Mouse (Mus musculus) MEL (cell line): ENCODE results near the gene Ncf2. TPM values are rescaled to one million over a fixed set of nuclear protein-coding genes. Genes with fewer than 3 reads are reported as not detected.

Experiments used
- DNase-seq: peaks from one replicate; pipeline ENCODE4 v3.0.0; 2011; ENCODE audit warnings: low read depth, low spot score
- H3K27ac ChIP-seq: 2 replicates; pipeline ENCODE4 v1.5.1; 2012; ENCODE audit warnings: low read depth, mild to moderate bottlenecking, control low read depth, low read length, moderate library complexity; ENCODE audit not compliant: control insufficient read depth
- H3K27me3 ChIP-seq, 2 experiments: fragments of 150-350 bp in 1 of 2; sonication (generic) in 1 of 2; 2 replicates each; pipeline ENCODE4 v1.6.1; 2012; ENCODE audit warnings: low read length in 2 of 2, mild to moderate bottlenecking in 2 of 2, improper control_type of control experiment in 1 of 2, moderate library complexity in 1 of 2; ENCODE audit not compliant: insufficient read depth in 2 of 2, control insufficient read depth in 1 of 2
- H3K36me3 ChIP-seq, 2 experiments: 2 replicates each; pipeline ENCODE4 v1.6.1; 2012 to 2014; ENCODE audit warnings: low read length in 2 of 2, improper control_type of control experiment in 1 of 2, inconsistent platforms in 1 of 2, mild to moderate bottlenecking in 1 of 2; ENCODE audit not compliant: insufficient read depth in 2 of 2, control insufficient read depth in 1 of 2
- H3K4me1 ChIP-seq, 2 experiments: fragments of 150-350 bp in 1 of 2; sonication (generic) in 1 of 2; 2 replicates each; pipeline ENCODE4 v1.6.1; 2012; ENCODE audit warnings: low read length in 2 of 2, improper control_type of control experiment in 1 of 2, mild to moderate bottlenecking in 1 of 2; ENCODE audit not compliant: insufficient read depth in 2 of 2, control insufficient read depth in 1 of 2
- H3K4me3 ChIP-seq, 2 experiments: fragments of 150-350 bp in 1 of 2; sonication (generic) in 1 of 2; 2 replicates each; pipeline ENCODE4 v1.5.1; 2012; ENCODE audit warnings: low read depth in 2 of 2, low read length in 2 of 2, mild to moderate bottlenecking in 2 of 2, moderate library complexity in 2 of 2, control low read depth in 1 of 2, improper control_type of control experiment in 1 of 2; ENCODE audit not compliant: control insufficient read depth in 1 of 2, insufficient read depth in 1 of 2
- H3K79me2 ChIP-seq: 2 replicates; pipeline ENCODE4 v1.6.1; 2012; ENCODE audit warnings: mild to moderate bottlenecking, low read length, moderate library complexity; ENCODE audit not compliant: control insufficient read depth, poor library complexity, insufficient read depth
- H3K9ac ChIP-seq: 2 replicates; pipeline ENCODE4 v1.6.1; 2012; ENCODE audit warnings: low read depth, mild to moderate bottlenecking, control low read depth, low read length, moderate library complexity; ENCODE audit not compliant: control insufficient read depth, poor library complexity, severe bottlenecking
- H3K9me3 ChIP-seq: fragments of 150-350 bp; sonication (generic); replicated peaks from 2 replicates; pipeline ENCODE4 v1.6.1; 2012; ENCODE audit warnings: mild to moderate bottlenecking, low read length, improper control_type of control experiment, moderate library complexity; ENCODE audit not compliant: insufficient read depth
- BHLHE40 ChIP-seq: IDR thresholded peaks from 2 replicates; pipeline ENCODE4 v1.6.1; 2012; ENCODE audit warnings: low read depth, mild to moderate bottlenecking, inconsistent platforms, low read length, improper control_type of control experiment, borderline replicate concordance
- CHD1 ChIP-seq: IDR thresholded peaks from 2 replicates; pipeline ENCODE4 v1.6.1; 2012; ENCODE audit warnings: low read depth, mild to moderate bottlenecking, inconsistent platforms, low read length, improper control_type of control experiment
- CHD2 ChIP-seq: IDR thresholded peaks from 2 replicates; pipeline ENCODE4 v1.6.1; 2011; ENCODE audit warnings: low read length, improper control_type of control experiment
- CTCF ChIP-seq, 3 experiments: IDR thresholded peaks in 2 of 3; conservative IDR thresholded peaks in 1 of 3; 2 replicates each; pipeline ENCODE4 v1.5.1; 2011 to 2012; ENCODE audit warnings: low read length in 3 of 3, low read depth in 2 of 3, mild to moderate bottlenecking in 2 of 3, improper control_type of control experiment in 1 of 3, inconsistent platforms in 1 of 3, mixed read lengths in 1 of 3, moderate library complexity in 1 of 3; ENCODE audit not compliant: control insufficient read depth in 1 of 3, insufficient read depth in 1 of 3, poor library complexity in 1 of 3, severe bottlenecking in 1 of 3
- E2F4 ChIP-seq: IDR thresholded peaks from 2 replicates; pipeline ENCODE4 v1.6.1; 2011; ENCODE audit warnings: low read depth, low read length, improper control_type of control experiment, borderline replicate concordance
- EP300 ChIP-seq, 2 experiments: IDR thresholded peaks; 2 replicates each; pipeline ENCODE4 v1.6.1; 2011; ENCODE audit warnings: improper control_type of control experiment in 2 of 2, low read length in 2 of 2, low read depth in 1 of 2, mild to moderate bottlenecking in 1 of 2
- ETS1 ChIP-seq: IDR thresholded peaks from 2 replicates; pipeline ENCODE4 v1.6.1; 2012; ENCODE audit warnings: low read depth, mild to moderate bottlenecking, inconsistent platforms, low read length, improper control_type of control experiment, moderate library complexity
- GABPA ChIP-seq: IDR thresholded peaks from 2 replicates; pipeline ENCODE4 v1.6.1; 2012; ENCODE audit warnings: low read depth, mild to moderate bottlenecking, inconsistent platforms, low read length, improper control_type of control experiment, moderate library complexity
- HCFC1 ChIP-seq: IDR thresholded peaks from 2 replicates; pipeline ENCODE4 v1.6.1; 2012; ENCODE audit warnings: low read depth, mild to moderate bottlenecking, inconsistent platforms, low read length, improper control_type of control experiment, moderate library complexity
- JUND ChIP-seq: IDR thresholded peaks from 2 replicates; pipeline ENCODE4 v1.6.1; 2011; ENCODE audit warnings: low read depth, mild to moderate bottlenecking, improper control_type of control experiment, low read length
- MAX ChIP-seq: IDR thresholded peaks from 2 replicates; pipeline ENCODE4 v1.6.1; 2011; ENCODE audit warnings: low read length, improper control_type of control experiment
- MYB ChIP-seq: IDR thresholded peaks from 2 replicates; pipeline ENCODE4 v1.6.1; 2011; ENCODE audit warnings: mild to moderate bottlenecking, low read depth, low read length, improper control_type of control experiment
- NELFE ChIP-seq: IDR thresholded peaks from 2 replicates; pipeline ENCODE4 v1.6.1; 2011; ENCODE audit warnings: low read depth, low read length, improper control_type of control experiment
- NRF1 ChIP-seq: IDR thresholded peaks from 2 replicates; pipeline ENCODE4 v1.6.1; 2014; ENCODE audit warnings: low read depth, mild to moderate bottlenecking, inconsistent platforms, low read length, improper control_type of control experiment, moderate library complexity; ENCODE audit not compliant: poor library complexity, insufficient read depth, severe bottlenecking
- RCOR1 ChIP-seq: IDR thresholded peaks from 2 replicates; pipeline ENCODE4 v1.6.1; 2012; ENCODE audit warnings: low read depth, mild to moderate bottlenecking, inconsistent platforms, low read length, improper control_type of control experiment
- SIN3A ChIP-seq: IDR thresholded peaks from 2 replicates; pipeline ENCODE4 v1.6.1; 2012; ENCODE audit warnings: low read length, improper control_type of control experiment, inconsistent platforms
- SMC3 ChIP-seq: IDR thresholded peaks from 2 replicates; pipeline ENCODE4 v1.6.1; 2011; ENCODE audit warnings: low read depth, low read length, improper control_type of control experiment
- TCF12 ChIP-seq: IDR thresholded peaks from 2 replicates; pipeline ENCODE4 v1.6.1; 2014; ENCODE audit warnings: low read depth, mild to moderate bottlenecking, inconsistent platforms, low read length, improper control_type of control experiment, moderate library complexity
- USF1 ChIP-seq: IDR thresholded peaks from 2 replicates; pipeline ENCODE4 v1.6.1; 2014; ENCODE audit warnings: low read depth, mild to moderate bottlenecking, inconsistent platforms, low read length, improper control_type of control experiment, moderate library complexity
- USF2 ChIP-seq, 2 experiments: IDR thresholded peaks; 2 replicates each; pipeline ENCODE4 v1.6.1; 2011 to 2012; ENCODE audit warnings: improper control_type of control experiment in 2 of 2, low read length in 2 of 2, borderline replicate concordance in 1 of 2, inconsistent platforms in 1 of 2, low read depth in 1 of 2, mild to moderate bottlenecking in 1 of 2; ENCODE audit not compliant: insufficient read depth in 1 of 2
- ZC3H11A ChIP-seq: IDR thresholded peaks from 2 replicates; pipeline ENCODE4 v1.6.1; 2012; ENCODE audit warnings: low read depth, mild to moderate bottlenecking, inconsistent platforms, low read length, improper control_type of control experiment
- ZKSCAN1 ChIP-seq: IDR thresholded peaks from 2 replicates; pipeline ENCODE4 v1.6.1; 2012; ENCODE audit warnings: low read depth, mild to moderate bottlenecking, inconsistent platforms, low read length, improper control_type of control experiment, moderate library complexity
- polyA plus RNA-seq, 2 experiments: library from polyadenylated mRNA; stranded (reverse) in 1 of 2; unstranded in 1 of 2; fragments of >175 nt in 1 of 2; fragments of >200 nt in 1 of 2; gene quantifications; 2 replicates each; pipeline versions ENCODE4 v1.2.1 to v1.2.4; 2012; ENCODE audit warnings: low replicate concordance in 2 of 2, low read depth in 1 of 2; ENCODE audit not compliant: insufficient read length in 2 of 2, insufficient read depth in 1 of 2, missing spikeins in 1 of 2
- total RNA-seq: library from RNA; depleted of rRNA; stranded (reverse); fragments of 300-350 nt; gene quantifications from 2 replicates; pipeline ENCODE4 v1.2.3, GENCODE M21; 2012

Gene Ncf2
- total and polyA plus RNA-seq, 3 experiments, result 41.8 to 49.2 TPM; not detected in 1

DNA sequence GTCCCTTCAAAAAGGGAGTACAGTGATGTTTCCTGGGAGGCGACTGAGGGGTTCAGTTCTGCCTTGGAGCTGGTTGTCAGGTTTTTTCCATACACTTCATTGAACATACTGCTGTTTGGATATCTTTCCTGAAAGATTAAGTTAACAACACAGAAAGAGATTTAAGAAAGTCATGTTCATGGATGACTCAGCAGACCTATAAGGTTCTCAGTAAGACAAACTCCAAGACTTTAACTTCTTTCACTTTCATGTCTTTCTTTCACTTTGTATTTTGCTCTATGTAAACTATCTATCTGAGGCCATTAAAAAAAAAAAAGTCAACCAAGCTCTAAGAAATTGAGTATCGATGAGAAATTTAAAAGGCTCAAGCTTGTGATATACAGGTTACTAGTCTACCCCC, 41.1 kb downstream of the Ncf2 start:
- no peaks in the 10 kb centered on the region for H3K27me3 ChIP-seq
- H3K4me1 ChIP-seq, result no peaks in the 10 kb centered on the region
- DNase-seq, result no peak
- H3K36me3 ChIP-seq, result peaks cover 0 to 51% of the 10 kb centered on the region in 2 experiments; a peak in 2 of 4 replicates
- TF ChIP-seq EP300 (IDR thresholded peaks at IDR 0.05; ENCODE audit: low read depth in 1 of 2, low read length in 2 of 2) (no peak), ETS1 (no peak), TCF12 (no peak), CHD2 (no peak), CHD1 (no peak), MAX (no peak), BHLHE40 (no peak), GABPA (no peak), USF2 (IDR thresholded peaks at IDR 0.05; ENCODE audit: borderline replicate concordance in 1 of 2, insufficient read depth in 1 of 2, low read depth in 1 of 2, low read length in 2 of 2) (no peak), NELFE (no peak), MYB (no peak), NRF1 (no peak), HCFC1 (no peak), SMC3 (no peak), ZC3H11A (no peak), JUND (no peak), SIN3A (no peak), E2F4 (no peak), RCOR1 (no peak)
- TF ChIP-seq, all 39 proteins: peak for 0
- Histone ChIP-seq H3K4me3 (no peak overlapping the region), H3K79me2 (no peaks in the 10 kb centered on the region), H3K9me3 (no peaks in the 10 kb centered on the region), H3K27ac (no peak overlapping the region), H3K9ac (no peak overlapping the region)

DNA sequence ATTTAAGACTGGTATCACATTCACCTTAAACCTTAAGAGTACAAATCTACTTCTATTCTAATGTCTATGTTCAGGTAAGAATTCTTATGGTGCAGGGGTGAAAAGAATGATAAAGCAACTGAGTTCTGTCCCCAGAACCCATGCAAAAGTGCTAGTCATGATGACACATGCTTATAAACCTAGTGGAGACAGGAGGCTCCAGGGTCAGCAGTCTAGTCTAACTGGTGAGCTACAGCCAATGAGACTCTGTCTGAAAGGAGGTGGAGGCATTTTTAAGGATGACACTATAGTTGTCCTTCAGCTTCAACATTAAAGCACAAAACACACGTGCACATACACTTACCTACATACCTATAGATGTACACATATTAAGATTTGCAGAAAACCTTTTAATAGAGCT, 44.6 kb downstream of the Ncf2 start:
- no peaks in the 10 kb centered on the region for H3K79me2 ChIP-seq
- TF ChIP-seq USF1 (no peak), ZKSCAN1 (no peak), JUND (no peak), SIN3A (no peak), CTCF (IDR thresholded peaks at IDR 0.05 in 2 of 3, conservative IDR thresholded peaks at IDR 0.05 in 1 of 3; ENCODE audit: control insufficient read depth in 1 of 3, insufficient read depth in 1 of 3, low read depth in 2 of 3, low read length in 3 of 3, poor library complexity in 1 of 3, severe bottlenecking in 1 of 3) (no peak), E2F4 (no peak), GABPA (no peak)
- TF ChIP-seq, all 39 proteins: peak for 0
- H3K4me1 ChIP-seq, result no peaks in the 10 kb centered on the region
- H3K9ac ChIP-seq, result no peak overlapping the region
- no peak overlapping the region for H3K27ac ChIP-seq
- H3K36me3 ChIP-seq, result peaks cover 0 to 72% of the 10 kb centered on the region in 2 experiments; a peak in 3 of 4 replicates
- DNase-seq, result no peak
- no peaks in the 10 kb centered on the region for H3K27me3 ChIP-seq
- no peaks in the 10 kb centered on the region for H3K9me3 ChIP-seq
- H3K4me3 ChIP-seq, result no peak overlapping the region
